Mouse (Mus musculus): Measurements from ENCODE around the gene Ano10. TPM values are rescaled to one million over a fixed set of nuclear protein-coding genes. Genes with fewer than 3 reads are reported as not detected.

Ano10 gene
- polyA plus RNA-seq, 1 experiment from 2014 or later: 18.5 TPM

DNA sequence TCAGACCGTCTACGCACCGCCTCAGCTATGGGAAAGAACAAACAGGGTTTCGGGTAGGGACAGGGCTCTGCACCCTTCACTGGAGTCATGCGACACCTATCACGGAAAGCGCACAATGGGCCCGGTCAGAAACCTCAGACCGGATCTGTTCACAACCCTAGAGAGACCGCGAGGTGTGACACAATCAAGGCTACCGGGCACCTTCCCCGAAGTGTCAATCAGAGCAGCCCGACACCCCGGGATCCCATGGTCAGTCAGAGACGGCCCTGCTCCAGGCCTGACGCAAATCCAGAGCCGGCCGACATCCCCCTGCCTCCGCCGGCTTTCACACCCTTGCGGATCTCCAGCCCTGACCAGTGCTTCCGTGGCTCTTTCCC is 370 bp downstream of the Ano10 start:
- no peak for DNase-seq (ENCODE audit: low spot score)

DNA sequence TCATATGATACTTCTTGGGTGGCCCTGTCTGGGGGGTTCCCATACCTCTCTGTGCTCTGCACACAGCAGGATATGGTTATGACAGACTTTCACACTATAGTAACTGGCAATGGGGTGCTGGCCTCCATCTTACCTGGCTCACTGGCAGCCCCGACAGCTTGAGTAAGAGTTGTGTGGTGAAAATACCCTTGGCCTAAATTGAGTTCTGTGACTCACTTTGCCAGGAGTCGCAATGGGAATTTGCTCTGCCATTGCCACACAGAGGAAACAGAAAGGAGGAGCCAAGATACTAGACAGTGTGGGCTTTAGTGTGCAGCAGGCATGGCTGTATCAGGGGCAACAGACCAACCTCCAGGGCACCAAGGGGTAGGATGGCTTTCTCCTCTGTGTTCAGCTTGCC is 4.0 kb downstream of the Ano10 start:
- DNase-seq (ENCODE audit: low spot score): no peak

DNA sequence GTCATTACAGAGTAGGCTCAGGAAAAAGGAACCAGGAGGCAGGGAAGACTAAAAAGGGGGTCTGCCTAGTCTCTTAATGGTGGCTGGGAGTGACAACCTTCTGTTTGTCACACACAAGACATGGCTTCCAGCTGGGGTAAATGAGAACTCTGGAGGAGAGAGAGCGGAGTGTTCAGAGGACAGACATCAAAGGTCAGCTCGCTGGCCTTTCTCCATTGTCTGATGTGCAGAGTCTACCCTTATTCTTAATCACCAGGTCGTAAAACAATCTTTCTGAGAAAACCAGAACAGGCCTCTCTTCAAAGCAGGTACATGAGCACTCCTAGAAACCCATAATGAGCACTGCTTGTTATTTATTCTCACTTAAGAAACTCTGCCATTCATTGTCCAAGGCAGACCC is 5.8 kb downstream of the Ano10 start:
- no peak for DNase-seq (ENCODE audit: low spot score)

DNA sequence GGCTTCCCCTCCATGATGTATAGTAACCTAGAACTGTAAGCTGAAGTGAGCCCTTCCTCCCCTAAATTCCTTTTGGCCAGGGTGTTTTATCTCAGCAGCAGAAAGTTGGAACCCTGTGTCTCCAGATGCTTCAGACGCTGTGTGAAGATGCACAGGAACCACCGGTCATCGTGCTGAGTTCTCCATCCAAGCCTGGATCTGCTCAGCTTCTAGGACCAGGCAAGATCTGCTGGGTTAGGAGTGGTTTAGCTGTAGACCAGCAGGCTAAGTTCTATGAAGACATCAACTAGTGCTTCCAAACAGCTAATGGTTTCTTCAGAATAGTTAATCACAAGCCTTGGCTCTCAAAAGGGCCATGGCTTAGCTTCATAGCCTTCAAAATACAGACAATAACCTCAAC is 6.7 kb downstream of the Ano10 start:
- no peak for DNase-seq (ENCODE audit: low spot score)

DNA sequence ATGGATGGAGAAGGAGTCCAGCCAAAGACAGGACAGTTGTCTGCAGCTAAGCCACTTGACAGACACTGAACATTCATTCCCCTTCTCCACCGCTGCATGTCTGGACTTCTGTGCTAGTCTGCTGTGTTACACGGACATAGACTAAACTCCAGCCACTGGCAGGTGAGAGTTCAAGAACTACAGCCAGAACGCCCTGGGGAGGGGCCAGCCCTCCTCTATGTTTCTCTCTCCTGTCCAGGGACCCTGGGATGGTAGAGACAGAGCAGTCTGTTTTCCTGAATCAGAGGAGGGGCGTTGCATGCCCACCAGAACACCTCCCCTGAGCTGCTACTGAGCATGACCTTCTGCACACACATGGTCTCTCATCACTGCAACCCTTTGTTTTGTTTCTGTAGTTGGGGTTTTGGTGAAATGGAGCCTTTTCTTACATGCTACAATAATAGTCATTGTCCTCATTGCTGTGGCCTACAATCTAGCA is 8.4 kb downstream of the Ano10 start:
- DNase-seq (ENCODE audit: low spot score): no peak

DNA sequence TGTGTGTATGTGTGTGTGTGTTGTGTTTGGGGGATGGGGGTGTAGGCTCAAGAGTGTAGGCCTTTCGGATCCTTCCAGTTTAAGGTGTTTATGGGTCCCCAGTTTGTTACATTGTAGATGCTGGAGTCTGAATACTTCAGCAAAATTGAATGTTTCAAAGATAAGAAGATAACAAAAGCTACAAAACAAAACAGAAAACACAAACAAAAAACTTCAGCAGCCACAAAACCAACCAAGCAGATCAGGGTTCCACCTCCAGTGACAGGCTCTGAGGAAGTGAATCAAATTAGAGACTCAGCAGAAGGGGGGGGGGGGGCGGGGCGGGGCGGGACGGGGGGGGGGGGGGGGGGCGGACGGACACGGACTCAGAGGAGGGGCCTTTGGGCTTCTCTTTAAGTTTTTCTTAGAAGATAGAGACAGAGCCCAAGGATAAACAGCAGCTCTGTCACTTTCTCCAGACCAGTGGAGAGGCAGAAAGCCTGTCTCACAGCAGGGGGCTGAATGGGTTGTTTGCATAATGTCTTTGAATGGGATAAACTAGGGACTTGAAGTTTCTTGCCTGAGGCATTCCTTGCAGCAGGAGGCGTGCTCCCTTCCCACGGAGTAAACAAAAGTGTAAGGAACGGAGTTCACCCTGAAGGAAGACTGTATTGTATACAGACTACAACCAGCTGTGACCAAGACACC is 8.9 kb downstream of the Ano10 start:
- DNase-seq (ENCODE audit: low spot score): no peak

DNA sequence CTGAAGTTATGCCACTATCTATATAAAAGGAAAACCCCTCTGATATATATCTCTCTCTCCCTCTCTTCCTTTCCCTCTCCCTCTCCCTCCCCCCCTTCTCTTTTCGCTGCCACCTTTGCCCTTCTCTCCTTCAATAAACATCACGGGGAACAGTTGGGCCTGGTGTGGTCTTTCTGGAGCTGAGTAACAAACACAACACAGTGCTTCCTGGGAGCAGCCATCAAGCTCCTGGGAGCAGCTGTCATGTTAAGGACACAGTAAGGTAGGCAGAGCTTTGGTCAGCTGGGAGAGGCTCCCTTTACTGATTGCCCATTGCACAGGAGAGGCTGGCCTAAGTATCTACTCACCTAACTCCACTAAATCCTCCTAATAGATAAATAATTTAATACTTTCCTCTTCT is 9.5 kb downstream of the Ano10 start:
- DNase-seq (ENCODE audit: low spot score): no peak

DNA sequence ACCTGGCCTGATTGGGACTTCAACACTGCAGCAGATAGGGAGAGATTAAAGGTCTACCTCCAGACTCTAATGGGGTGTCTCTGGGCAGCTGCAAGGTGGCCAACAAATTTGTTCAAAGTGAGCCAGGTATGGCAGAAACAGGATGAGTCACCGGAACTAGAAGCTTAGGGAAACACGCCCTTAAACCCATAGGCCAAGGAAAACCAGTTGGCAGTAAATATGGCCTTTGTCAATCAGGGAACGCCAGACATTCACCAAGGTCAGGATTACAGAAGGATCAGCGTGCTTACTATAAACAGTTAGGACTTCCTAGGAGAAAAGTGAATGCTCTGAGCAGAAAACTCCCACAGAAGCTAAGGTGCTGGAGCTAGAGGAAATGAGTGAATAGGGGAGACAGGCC is 13.2 kb downstream of the Ano10 start:
- DNase-seq (ENCODE audit: low spot score): no peak

DNA sequence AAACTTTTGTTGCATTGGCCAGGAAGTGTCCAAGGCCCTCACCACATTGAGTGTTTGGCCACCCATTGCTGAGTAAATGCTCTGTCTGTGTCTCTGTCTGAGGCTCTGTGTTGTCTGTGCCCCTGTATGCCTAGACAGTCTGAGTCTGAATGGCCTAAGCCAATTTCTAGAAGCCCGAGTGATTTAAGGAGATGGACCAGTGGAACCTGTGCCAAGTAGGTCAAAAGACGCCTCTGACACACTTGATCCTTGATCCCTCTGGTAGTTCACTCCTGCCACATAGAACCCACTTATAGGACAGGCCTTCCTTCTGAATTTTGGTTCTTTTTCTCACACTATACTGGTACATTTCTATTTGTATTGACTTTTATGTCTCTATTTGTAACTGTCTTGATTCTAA is 17.6 kb downstream of the Ano10 start:
- no peak for DNase-seq (ENCODE audit: low spot score)

DNA sequence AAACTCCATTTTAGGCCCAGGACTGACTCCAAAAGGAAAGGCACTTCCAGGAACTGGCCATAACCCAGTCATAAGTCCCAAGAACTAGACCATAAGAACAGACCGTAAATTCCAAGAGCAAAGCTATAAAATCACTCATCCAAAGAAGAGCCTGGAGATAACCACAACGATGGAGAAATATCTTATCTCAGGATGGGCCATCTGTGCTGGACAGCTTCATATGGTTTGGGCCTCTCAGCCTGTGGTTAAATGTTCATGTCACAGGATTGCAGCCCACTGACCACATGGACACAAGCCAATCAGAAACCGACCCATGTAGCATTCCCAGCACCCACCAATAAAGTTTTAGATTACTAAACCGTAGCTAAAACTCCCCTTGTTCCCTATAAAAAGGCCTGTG is 18.1 kb downstream of the Ano10 start:
- no peak for DNase-seq (ENCODE audit: low spot score)

DNA sequence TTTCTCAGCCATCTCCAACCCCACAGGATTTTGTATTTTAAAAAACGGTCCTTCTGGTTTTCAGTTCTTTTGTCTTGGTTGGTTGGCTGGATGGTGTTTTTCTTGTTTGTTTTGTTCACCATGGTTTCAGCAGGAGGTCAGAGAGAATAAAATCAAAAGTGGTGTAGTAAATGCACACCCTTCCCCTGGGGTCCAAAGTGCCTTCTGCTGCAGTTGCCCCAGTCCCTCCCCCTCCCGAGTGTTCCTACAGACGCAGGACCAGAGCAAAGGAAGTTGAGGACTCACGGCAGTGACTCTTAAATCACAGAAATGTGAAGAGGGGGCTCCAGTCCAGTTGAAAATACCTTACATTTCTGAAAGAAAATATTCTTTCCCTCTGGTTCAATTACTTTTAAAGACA is 19.9 kb downstream of the Ano10 start:
- no peak for DNase-seq (ENCODE audit: low spot score)

DNA sequence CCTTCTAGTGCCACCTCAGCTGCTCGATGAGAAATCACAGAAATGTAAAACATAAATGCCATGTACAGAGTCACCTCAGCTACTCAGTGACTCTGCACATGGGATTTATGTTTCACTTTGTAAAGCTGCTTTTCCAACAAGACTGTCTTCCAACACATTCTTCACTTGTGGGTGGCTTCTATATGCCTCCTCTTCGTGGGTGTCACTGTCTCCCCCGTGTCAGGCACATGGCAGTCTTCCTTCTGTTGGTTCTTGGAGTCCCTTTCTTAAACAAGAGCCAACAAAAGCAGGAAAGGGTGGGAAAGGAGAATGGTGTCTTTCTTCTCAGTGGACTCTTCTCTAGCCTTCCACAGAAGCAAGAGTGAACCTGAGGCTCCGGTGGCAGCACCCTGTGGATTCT is 20.3 kb downstream of the Ano10 start:
- DNase-seq (ENCODE audit: low spot score): no peak

DNA sequence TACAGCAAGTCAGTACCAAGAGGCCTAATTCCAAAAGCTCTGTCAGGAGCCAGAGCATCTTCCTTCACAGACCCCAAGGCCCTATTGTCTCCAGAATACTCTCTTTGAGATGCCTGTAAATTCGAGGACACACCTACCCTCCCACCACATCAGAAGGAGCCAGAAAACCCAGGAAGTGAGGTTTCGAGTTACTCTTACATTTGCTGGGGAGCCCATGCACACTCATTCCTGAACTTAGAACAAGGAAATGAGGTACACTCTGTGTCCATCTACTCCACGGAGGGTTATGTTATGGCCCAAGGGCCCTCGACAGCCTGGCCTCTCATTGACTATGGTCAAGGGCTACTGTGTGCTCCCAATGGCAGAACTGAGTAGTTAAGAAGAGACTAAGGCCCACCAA is 22.4 kb downstream of the Ano10 start:
- peak; percentile 72 for DNase-seq (ENCODE audit: low spot score)

DNA sequence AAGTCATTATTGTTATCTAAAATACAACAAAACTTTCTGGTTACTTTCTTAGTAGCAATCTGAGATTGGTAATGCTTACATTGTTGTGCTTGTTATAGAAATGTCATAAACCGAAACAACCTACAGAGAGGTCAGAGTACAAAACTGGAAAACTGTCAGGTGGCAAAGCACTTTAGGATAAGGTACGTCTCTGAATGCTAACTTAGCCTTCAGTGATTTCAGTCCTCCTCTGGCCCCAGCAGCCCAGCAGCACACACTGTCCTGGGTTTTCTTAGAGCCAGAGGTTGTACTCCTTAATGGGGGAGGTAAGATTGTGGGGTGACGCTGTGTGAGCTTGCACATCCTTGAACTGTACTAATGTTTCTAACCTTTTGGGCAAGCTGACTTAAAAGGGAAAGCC is 22.9 kb downstream of the Ano10 start:
- no peak for DNase-seq (ENCODE audit: low spot score)

DNA sequence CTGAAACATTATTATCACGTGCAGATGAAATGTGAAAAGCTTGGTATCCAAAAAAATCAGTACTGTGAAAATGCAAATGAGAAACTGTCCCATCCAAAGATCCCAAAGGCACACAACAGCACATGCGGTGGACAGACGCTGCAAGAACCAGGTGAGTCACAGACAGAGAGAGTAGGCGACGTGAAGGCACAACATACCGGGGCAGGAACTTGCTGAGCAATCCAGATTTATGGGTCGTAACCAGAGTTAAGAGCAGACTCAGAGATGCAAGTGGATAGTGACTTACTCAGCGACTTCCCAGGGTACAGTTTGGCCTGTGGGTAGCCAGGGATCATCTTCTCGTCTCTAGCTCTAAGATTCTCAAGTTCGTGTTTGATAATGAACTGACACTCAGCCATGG is 23.3 kb downstream of the Ano10 start:
- no peak for DNase-seq (ENCODE audit: low spot score)

DNA sequence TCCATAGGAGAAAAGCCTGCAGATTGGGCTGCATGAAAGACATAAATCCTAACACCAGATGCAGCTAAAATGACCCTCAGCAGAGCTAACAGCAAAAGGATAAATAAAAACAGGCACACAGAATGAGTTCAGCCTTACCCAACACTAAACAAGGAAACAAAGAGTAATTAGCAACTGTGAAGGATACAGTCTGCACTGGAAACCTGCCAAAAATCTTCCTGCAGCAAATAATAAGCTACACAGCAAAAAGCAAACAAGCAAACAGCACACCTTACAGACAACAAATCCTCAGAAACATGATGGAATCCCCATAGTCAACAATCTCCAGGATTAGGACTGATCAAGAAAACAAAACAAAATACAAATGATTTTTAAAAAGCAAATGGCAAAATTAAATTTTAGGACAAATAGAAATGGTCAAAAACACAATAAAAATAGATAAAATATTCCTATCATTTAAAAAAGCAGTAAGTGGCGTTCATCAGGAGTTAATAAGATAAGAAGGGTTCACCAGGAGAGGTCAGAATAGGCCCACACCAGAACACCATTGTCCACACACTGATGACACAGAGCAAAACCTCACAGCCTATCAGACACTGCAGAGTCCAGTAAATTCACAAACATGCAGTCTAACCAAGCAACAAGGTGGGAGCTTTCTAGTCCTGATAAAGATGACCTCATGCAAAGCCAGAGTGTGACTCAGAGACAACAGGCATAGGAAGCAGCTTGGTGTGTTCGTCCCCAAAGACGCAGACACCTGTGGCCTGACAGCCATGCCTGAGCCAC is 24.8 kb downstream of the Ano10 start:
- no peak for DNase-seq (ENCODE audit: low spot score)

DNA sequence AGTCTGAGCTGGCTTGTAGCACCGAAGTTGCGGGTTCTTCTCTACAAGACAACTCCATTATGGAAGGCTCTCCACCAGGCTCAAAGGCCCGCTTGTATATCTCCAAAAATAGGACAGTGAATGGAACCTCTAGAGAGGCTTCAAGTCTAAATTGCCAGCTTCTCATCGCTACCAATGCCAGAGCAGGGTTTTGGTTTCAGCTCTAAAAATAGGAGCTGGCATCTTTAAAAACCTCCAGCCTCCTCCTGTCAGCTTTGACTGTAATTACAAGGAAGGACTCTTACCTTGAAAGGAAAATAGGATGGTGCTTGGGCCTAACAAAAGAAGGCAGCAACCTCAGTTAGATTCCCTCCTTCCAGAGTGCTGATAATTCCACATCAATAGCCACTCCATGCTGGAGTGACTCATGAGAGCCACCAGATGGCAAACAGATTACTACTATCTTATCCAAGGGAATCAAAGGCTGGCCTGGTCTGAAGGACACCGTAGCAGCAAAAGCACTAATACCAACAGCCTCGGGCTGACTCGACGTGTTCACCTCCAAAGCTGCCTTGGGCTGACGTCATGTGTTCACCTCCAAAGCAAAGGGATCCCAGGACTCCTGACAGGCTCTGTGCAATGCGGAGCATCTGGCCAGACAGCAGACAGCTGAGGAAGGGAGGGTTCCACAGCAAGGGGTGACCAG is 28.6 kb downstream of the Ano10 start:
- DNase-seq (ENCODE audit: low spot score): no peak

DNA sequence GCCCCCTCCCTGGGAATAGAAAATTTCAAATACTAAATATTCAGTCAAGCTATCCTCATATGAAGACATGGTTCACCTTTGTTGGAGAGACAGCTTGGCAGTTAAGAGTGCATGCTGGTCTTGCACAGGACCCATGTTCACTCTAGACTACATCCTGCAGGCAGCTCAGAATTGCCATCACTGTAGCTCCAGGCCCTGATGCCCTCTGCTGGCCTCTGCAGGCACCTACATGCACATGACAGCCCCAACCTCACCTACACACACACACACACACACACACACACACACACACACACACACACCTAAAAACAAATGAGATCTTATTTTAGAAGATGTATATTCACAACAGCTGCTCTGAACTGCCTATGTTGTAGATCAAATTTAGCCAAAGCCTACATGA is 31.1 kb downstream of the Ano10 start:
- peak; percentile 40 for DNase-seq (ENCODE audit: low spot score)

DNA sequence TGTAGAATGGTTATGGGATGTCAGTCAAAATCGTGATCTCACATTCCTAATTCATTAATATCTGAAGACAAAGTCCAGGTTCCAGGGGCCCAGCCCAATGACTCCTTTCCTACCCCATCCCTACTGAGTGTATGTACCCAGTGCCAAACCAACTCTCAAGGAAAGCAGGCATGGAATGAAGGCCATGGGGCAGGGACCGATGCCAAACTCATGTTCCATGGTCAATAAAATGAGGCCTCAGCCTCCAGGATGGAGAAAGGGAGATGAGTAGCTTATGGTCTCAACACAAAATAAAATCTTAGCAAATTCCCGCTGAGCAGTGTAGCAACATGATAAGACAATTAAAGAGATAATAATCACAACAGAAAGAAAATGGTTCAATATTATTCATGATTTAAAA is 39.8 kb downstream of the Ano10 start:
- no peak for DNase-seq (ENCODE audit: low spot score)

DNA sequence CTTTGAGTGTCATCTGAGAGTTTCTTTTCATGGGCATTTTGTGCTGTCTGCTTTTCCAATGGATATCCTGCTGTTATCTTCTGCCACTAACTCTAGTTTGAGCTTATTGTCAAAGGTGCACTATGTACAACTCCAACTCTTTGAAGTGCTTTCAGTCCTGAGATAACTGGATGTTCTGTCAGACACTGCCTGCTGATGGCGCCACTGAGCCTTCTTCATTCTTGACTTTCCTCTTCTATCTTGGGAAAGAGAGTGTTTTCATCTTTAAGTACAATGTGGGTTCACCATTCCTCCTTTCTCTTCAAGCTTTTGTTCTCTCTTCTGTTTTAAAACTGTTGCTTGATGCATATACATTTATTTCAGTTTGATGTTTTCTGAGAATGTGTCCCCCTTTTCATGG is 42.1 kb downstream of the Ano10 start:
- DNase-seq (ENCODE audit: low spot score): peak; percentile 44

DNA sequence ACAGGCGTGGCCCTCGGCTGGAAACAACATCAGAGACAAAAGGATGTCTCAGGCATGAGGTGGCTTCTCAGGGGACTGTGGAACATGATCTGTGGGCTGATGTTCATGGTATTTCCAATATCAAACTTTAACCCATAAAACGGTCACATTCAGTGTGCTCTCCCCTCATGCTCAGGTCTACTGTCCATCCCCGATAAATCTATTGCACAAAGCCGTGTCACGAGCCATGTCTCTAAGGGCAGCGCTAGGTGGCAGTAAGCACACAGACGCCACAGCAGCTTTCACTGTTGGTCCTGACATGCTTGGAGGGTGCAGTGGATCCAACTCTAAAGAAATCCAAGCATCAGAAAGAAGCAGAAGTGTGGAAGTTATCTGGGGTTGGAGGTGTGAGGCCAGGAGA is 46.1 kb downstream of the Ano10 start:
- peak; percentile 41 for DNase-seq (ENCODE audit: low spot score)

DNA sequence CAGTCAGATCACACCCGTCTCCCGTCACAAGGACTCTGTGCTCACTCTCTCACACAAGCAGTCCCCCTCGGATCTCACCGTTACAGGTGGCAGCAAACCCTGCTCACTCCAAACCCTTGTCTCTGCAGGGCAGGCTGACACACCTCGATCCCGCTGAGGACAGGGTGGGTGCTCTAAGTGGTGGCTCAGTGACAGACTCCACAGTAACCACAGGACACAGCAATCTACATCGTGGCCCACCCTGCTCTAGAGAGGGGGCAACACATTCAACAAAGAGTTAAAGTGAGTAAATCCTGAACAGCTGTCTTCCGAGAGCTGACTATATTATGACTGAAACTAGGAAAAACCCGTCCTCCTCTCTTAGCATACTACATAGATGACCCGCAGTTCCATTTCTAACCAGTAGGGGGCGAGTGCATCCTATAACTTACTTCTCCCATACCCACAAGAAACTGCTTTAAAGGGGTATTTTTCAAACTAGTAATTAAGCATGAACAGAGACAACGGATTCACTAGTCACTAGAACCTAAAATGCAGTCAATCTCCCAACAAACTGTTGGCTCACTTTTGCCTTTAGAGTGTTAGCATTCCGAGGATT is 46.7 kb downstream of the Ano10 start:
- peak; percentile 77 for DNase-seq (ENCODE audit: low spot score)

All from thymus, postnatal 0 days (tissue).